ENCODE assay signal across 8 mouse cellular contexts in the genomic region with DNA sequence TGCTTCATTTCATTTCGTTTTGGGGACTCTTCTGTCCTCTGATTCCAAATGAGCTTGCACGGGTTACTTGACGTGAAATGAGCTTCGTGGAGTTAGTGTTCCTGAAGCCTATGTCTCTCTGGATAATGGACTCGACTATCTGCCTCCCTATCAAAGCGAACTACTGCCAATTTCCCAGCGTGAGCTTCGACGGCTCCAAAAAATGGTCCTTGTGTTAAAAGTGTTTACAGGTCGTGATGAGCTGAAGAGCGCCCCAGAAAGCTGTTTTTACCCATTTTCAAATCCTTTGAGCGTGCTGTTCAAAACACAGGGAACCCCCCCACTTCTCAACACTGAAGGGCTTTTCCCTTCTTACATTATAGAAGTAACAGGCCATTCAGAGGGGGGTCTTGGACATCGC. TPM values are rescaled to one million over a fixed set of nuclear protein-coding genes. Genes with fewer than 3 reads are reported as not detected.
DNase-seq lines count a peak whose midpoint lies in the region; ATAC-seq and TF ChIP-seq lines count a peak whose summit lies in the region.

No protein-coding gene starts in this region.

- H3K27ac ChIP-seq in kidney, embryonic 16.5 days (ENCODE audit: low read length): peak overlapping the region; percentile 92
- no peak overlapping the region for H3K27ac ChIP-seq in embryonic fibroblast, embryonic 13.5 days (ENCODE audit: insufficient read depth, low read length)
- H3K27ac ChIP-seq in liver, embryonic 12.5 days: peak overlapping the region; percentile 20

- no peak for TF ChIP-seq POLR2A in embryonic fibroblast, embryonic 13.5 days (IDR thresholded peaks at IDR 0.05; ENCODE audit: low read depth, low read length)

- 3% methylated on average over 13 of the region's 13 CpGs for WGBS in kidney, embryonic 16.5 days
- WGBS in liver, embryonic 12.5 days (ENCODE audit: insufficient replicate concordance): 5% methylated on average over 13 of the region's 13 CpGs

- no peaks in the 10 kb centered on the region for H3K27me3 ChIP-seq in kidney, embryonic 16.5 days (ENCODE audit: insufficient read depth, low read length)
- H3K27me3 ChIP-seq in liver, embryonic 12.5 days (replicated peaks): no peaks in the 10 kb centered on the region

- TF ChIP-seq CTCF in embryonic fibroblast, embryonic 13.5 days (IDR thresholded peaks at IDR 0.05; ENCODE audit: borderline replicate concordance, insufficient read depth, low read length): no peak

- H3K9ac ChIP-seq in kidney, embryonic 16.5 days (replicated peaks; ENCODE audit: low read length): peak overlapping the region; percentile 97
- H3K9ac ChIP-seq in liver, embryonic 12.5 days: peak overlapping the region; percentile 77

- no peaks in the 10 kb centered on the region for H3K9me3 ChIP-seq in kidney, embryonic 16.5 days (ENCODE audit: low read length)
- no peaks in the 10 kb centered on the region for H3K9me3 ChIP-seq in liver, embryonic 12.5 days (replicated peaks)

- DNase-seq in kidney, postnatal 14 days: no peak
- peak; percentile 43 for DNase-seq in adipocyte (ENCODE audit: low spot score)
- no peak for DNase-seq in ovary, postnatal 10 days (ENCODE audit: low spot score)
- no peak for DNase-seq in right cerebral cortex, postnatal 14 days
- DNase-seq in right cerebral cortex, postnatal 4 days: no peak

- no peaks in the 10 kb centered on the region for H3K36me3 ChIP-seq in kidney, embryonic 16.5 days (ENCODE audit: insufficient read depth, low read length)
- no peaks in the 10 kb centered on the region for H3K36me3 ChIP-seq in liver, embryonic 12.5 days

- peaks cover 26% of the 10 kb centered on the region for H3K4me1 ChIP-seq in kidney, embryonic 16.5 days (ENCODE audit: insufficient read depth, low read length)
- peaks cover 8% of the 10 kb centered on the region for H3K4me1 ChIP-seq in embryonic fibroblast, embryonic 13.5 days (ENCODE audit: control insufficient read depth, insufficient read depth, low read length)
- peaks cover 35% of the 10 kb centered on the region for H3K4me1 ChIP-seq in liver, embryonic 12.5 days

- H3K4me2 ChIP-seq in kidney, embryonic 16.5 days (replicated peaks; ENCODE audit: low read depth, low read length): peak overlapping the region; percentile 63
- peak overlapping the region; percentile 98 for H3K4me2 ChIP-seq in liver, embryonic 12.5 days

- peak overlapping the region; percentile 91 for H3K4me3 ChIP-seq in kidney, embryonic 16.5 days (ENCODE audit: low read length)
- H3K4me3 ChIP-seq in embryonic fibroblast, embryonic 13.5 days (ENCODE audit: insufficient read depth, low read length): peak overlapping the region; percentile 76
- H3K4me3 ChIP-seq in liver, embryonic 12.5 days: peak overlapping the region; percentile 89

- ATAC-seq in kidney, embryonic 16.5 days (ENCODE audit: low FRiP score, low TSS enrichment): no peak
- ATAC-seq in liver, embryonic 12.5 days: no peak

RNA-seq across cellular contexts. Expression of a gene that starts 0.7 kb away (rescaled TPM):
- polyA plus RNA-seq in kidney, embryonic 16.5 days (2015; fragmentation: Nextera tagmentation; extraction: Ambion mirVana): 26.2 and 30.0 TPM in 2 replicates
- 16.7 and 17.4 TPM in 2 replicates for polyA plus RNA-seq in embryonic fibroblast, embryonic 13.5 days (2011; ENCODE audit: insufficient read length, low read depth, missing spikeins)
- polyA plus RNA-seq in liver, embryonic 12.5 days (2016; fragmentation: Nextera tagmentation; extraction: Ambion mirVana): 5.3 and 5.6 TPM in 2 replicates
